25 mouse cellular contexts compared by ENCODE assay signal in genomic region chr4:141671389-141671788, GRCm38 (mm10). TPM values are rescaled to one million over a fixed set of nuclear protein-coding genes. Genes with fewer than 3 reads are reported as not detected.
A peak's percentile ranks its signal among the peaks of the same experiment; 100 is the strongest.
DNase-seq lines count a peak whose midpoint lies in the region; ATAC-seq and TF ChIP-seq lines count a peak whose summit lies in the region.
"Had no signal": no experiment of that assay in that cellular context is flagged by ENCODE, and none has a peak within 500 bp of the region (broad histone marks: within the 10 kb centered on the region; RNA-seq: fewer than 3 reads in every experiment).

No protein-coding gene starts in this region.

- no peak for TF ChIP-seq CTCF in lung, postnatal 0 days (IDR thresholded peaks at IDR 0.05)

- 64% methylated on average over 4 of the region's 4 CpGs for WGBS in limb, embryonic 14.5 days
- 87% methylated on average over 4 of the region's 4 CpGs for WGBS in limb, embryonic 10.5 days
- WGBS in lung, postnatal 0 days: 56% methylated on average over 4 of the region's 4 CpGs

- H3K9ac ChIP-seq in limb, embryonic 14.5 days (ENCODE audit: low read depth, low read length, severe bottlenecking): 0 out of 2 replicates have a peak overlapping the region, but pooled peaks have one; percentile 21
- H3K9ac ChIP-seq in lung, postnatal 0 days (replicated peaks; ENCODE audit: low read depth): no peak overlapping the region
- H3K9ac ChIP-seq: embryonic facial prominence, embryonic 15.5 days; heart, embryonic 13.5 days; hindbrain, embryonic 15.5 days had no signal

- no peaks in the 10 kb centered on the region for H3K36me3 ChIP-seq in limb, embryonic 14.5 days (ENCODE audit: control insufficient read depth, insufficient read depth, low read length)
- H3K36me3 ChIP-seq in limb, embryonic 10.5 days: no peaks in the 10 kb centered on the region
- H3K36me3 ChIP-seq in lung, postnatal 0 days (ENCODE audit: insufficient read depth, low read length): no peaks in the 10 kb centered on the region
- H3K36me3 ChIP-seq: embryonic facial prominence, embryonic 15.5 days; forebrain, embryonic 10.5 days; heart, embryonic 13.5 days; hindbrain, embryonic 15.5 days had no signal

- no peaks in the 10 kb centered on the region for H3K27me3 ChIP-seq in limb, embryonic 14.5 days (ENCODE audit: control insufficient read depth, insufficient read depth, low read length)
- no peaks in the 10 kb centered on the region for H3K27me3 ChIP-seq in limb, embryonic 10.5 days (ENCODE audit: low read depth, poor library complexity, severe bottlenecking)
- H3K27me3 ChIP-seq in lung, postnatal 0 days (replicated peaks; ENCODE audit: insufficient read depth, low read length): no peaks in the 10 kb centered on the region
- H3K27me3 ChIP-seq: CH12.LX; embryonic facial prominence, embryonic 15.5 days; heart, embryonic 13.5 days; hindbrain, embryonic 15.5 days had no signal

- peak; percentile 20 for DNase-seq in limb, embryonic 14.5 days (ENCODE audit: low spot score)
- no peak for DNase-seq in limb, embryonic 10.5 days (ENCODE audit: low spot score)
- DNase-seq in lung, postnatal 0 days (ENCODE audit: low spot score): peak; percentile 66
- DNase-seq in lung, adult 18-20 months: no peak
- DNase-seq in brain, adult 2 months (ENCODE audit: low read depth, low spot score): peak; percentile 48
- peak; percentile 24 for DNase-seq in telencephalon, adult 2 months (ENCODE audit: low read depth, low spot score)
- DNase-seq in gastrocnemius, postnatal 10 days: no peak
- no peak for DNase-seq in adrenal gland, postnatal 14 days
- DNase-seq: adrenal gland, adult 2 months; adrenal gland, postnatal 36 days; cerebellum, adult 18-20 months; cerebellum, adult 9-11 months; cerebellum, postnatal 36 days; gastrocnemius, postnatal 36 days; heart, adult 11 months; heart, postnatal 36 days had no signal

- TF ChIP-seq EP300 in lung, postnatal 0 days (IDR thresholded peaks at IDR 0.05): no peak

- TF ChIP-seq POLR2A in limb, embryonic 14.5 days (IDR thresholded peaks at IDR 0.05; ENCODE audit: borderline replicate concordance, extremely low read depth, insufficient read depth, insufficient read length): no peak

- no peak for ATAC-seq in limb, embryonic 14.5 days (ENCODE audit: low FRiP score, low read depth)
- ATAC-seq in lung, postnatal 0 days: peak; percentile 18
- ATAC-seq: forebrain, embryonic 16.5 days had no signal

- H3K4me2 ChIP-seq in limb, embryonic 14.5 days (replicated peaks; ENCODE audit: low read depth, low read length, severe bottlenecking): no peak overlapping the region
- no peak overlapping the region for H3K4me2 ChIP-seq in lung, postnatal 0 days (replicated peaks; ENCODE audit: low read depth, low read length)
- H3K4me2 ChIP-seq: embryonic facial prominence, embryonic 15.5 days; heart, embryonic 13.5 days; hindbrain, embryonic 15.5 days had no signal

- H3K9me3 ChIP-seq in limb, embryonic 14.5 days (ENCODE audit: control insufficient read depth, low read length): no peaks in the 10 kb centered on the region
- H3K9me3 ChIP-seq in limb, embryonic 10.5 days (replicated peaks): no peaks in the 10 kb centered on the region
- no peaks in the 10 kb centered on the region for H3K9me3 ChIP-seq in lung, postnatal 0 days (ENCODE audit: low read length)
- H3K9me3 ChIP-seq: embryonic facial prominence, embryonic 15.5 days; forebrain, embryonic 10.5 days; heart, embryonic 13.5 days; hindbrain, embryonic 15.5 days had no signal

- no peaks in the 10 kb centered on the region for H3K4me1 ChIP-seq in limb, embryonic 14.5 days (ENCODE audit: control insufficient read depth, insufficient read depth, low read length)
- H3K4me1 ChIP-seq in limb, embryonic 10.5 days: peaks cover 3% of the 10 kb centered on the region; the same call in 1 of the 2 replicates
- no peaks in the 10 kb centered on the region for H3K4me1 ChIP-seq in lung, postnatal 0 days (ENCODE audit: insufficient read depth, low read depth, low read length)
- H3K4me1 ChIP-seq: forebrain, embryonic 10.5 days; hindbrain, embryonic 15.5 days had no signal

- no peak overlapping the region for H3K4me3 ChIP-seq in limb, embryonic 14.5 days (replicated peaks; ENCODE audit: low read length)
- no peak overlapping the region for H3K4me3 ChIP-seq in limb, embryonic 10.5 days
- H3K4me3 ChIP-seq in lung, postnatal 0 days (ENCODE audit: low read depth, low read length): no peak overlapping the region
- H3K4me3 ChIP-seq: embryonic facial prominence, embryonic 15.5 days; erythroblast, embryonic 14.5 days; forebrain, embryonic 10.5 days; heart, embryonic 13.5 days; hindbrain, embryonic 15.5 days had no signal

- no peak overlapping the region for H3K27ac ChIP-seq in limb, embryonic 14.5 days (replicated peaks; ENCODE audit: low read depth, low read length)
- no peak overlapping the region for H3K27ac ChIP-seq in limb, embryonic 10.5 days
- H3K27ac ChIP-seq in lung, postnatal 0 days (ENCODE audit: low read length): no peak overlapping the region
- H3K27ac ChIP-seq: embryonic facial prominence, embryonic 15.5 days; forebrain, embryonic 10.5 days; heart, embryonic 13.5 days; hindbrain, embryonic 15.5 days had no signal

RNA-seq across cellular contexts. Expression of gene Plekhm2, which starts 6.7 kb away (rescaled TPM):
- 51.8 and 67.8 TPM in 2 replicates for polyA plus RNA-seq in limb, embryonic 14.5 days (2012; rRNA removed)
- polyA plus RNA-seq in limb, embryonic 14.5 days (2014; fragmentation: Nextera tagmentation; extraction: Ambion mirVana): 4.9 and 6.4 TPM in 2 replicates
- 5.0 and 5.6 TPM in 2 replicates for polyA plus RNA-seq in limb, embryonic 10.5 days (2016; fragmentation: Nextera tagmentation; extraction: Ambion mirVana)
- polyA plus RNA-seq in lung, postnatal 0 days (2015; fragmentation: Nextera tagmentation; extraction: Ambion mirVana): 5.2 and 5.3 TPM in 2 replicates
- total RNA-seq in gastrocnemius, postnatal 10 days (2021): 10 to 100 TPM; 26.8 to 29.3 TPM
- 37.3 and 48.5 TPM in 2 replicates for total RNA-seq in adrenal gland, postnatal 14 days (2021)

RNA-seq across cellular contexts. Expression of gene Rsc1a1, which starts 14.0 kb away (rescaled TPM):
- polyA plus RNA-seq in limb, embryonic 14.5 days (2012; rRNA removed): 9.0 and 11.5 TPM in 2 replicates
- 1.5 and 1.7 TPM in 2 replicates for polyA plus RNA-seq in limb, embryonic 14.5 days (2014; fragmentation: Nextera tagmentation; extraction: Ambion mirVana)
- 1.3 and 3.0 TPM in 2 replicates for polyA plus RNA-seq in limb, embryonic 10.5 days (2016; fragmentation: Nextera tagmentation; extraction: Ambion mirVana)
- not detected in 2 replicates for polyA plus RNA-seq in lung, postnatal 0 days (2015; fragmentation: Nextera tagmentation; extraction: Ambion mirVana)
- 1 to 10 TPM; 2.8 to 5.5 TPM for total RNA-seq in gastrocnemius, postnatal 10 days (2021)
- 1.5 and 3.3 TPM in 2 replicates for total RNA-seq in adrenal gland, postnatal 14 days (2021)
- total RNA-seq: adrenal gland, adult 2 months had no signal
- polyA plus RNA-seq: embryonic facial prominence, embryonic 15.5 days; heart, postnatal 0 days had no signal

RNA-seq across cellular contexts. Expression of gene Slc25a34, which starts 47.8 kb away (rescaled TPM):
- polyA plus RNA-seq in limb, embryonic 14.5 days (2012; rRNA removed): 0.16 and 0.26 TPM in 2 replicates
- polyA plus RNA-seq in limb, embryonic 14.5 days (2014; fragmentation: Nextera tagmentation; extraction: Ambion mirVana): not detected in 2 replicates
- polyA plus RNA-seq in limb, embryonic 10.5 days (2016; fragmentation: Nextera tagmentation; extraction: Ambion mirVana): 0.05 TPM in 1 of 2 replicates, not detected in the other
- 1.1 and 1.2 TPM in 2 replicates for polyA plus RNA-seq in lung, postnatal 0 days (2015; fragmentation: Nextera tagmentation; extraction: Ambion mirVana)
- total RNA-seq in gastrocnemius, postnatal 10 days (2021): 10 to 100 TPM; 10.5 to 12.8 TPM
- total RNA-seq in adrenal gland, postnatal 14 days (2021): 31.9 and 32.5 TPM in 2 replicates
- polyA plus RNA-seq: erythroblast, embryonic 14.5 days; forebrain, embryonic 10.5 days; hindbrain, embryonic 11.5 days had no signal

RNA-seq across cellular contexts. Expression of gene Ddi2, which starts 51.8 kb away (rescaled TPM):
- polyA plus RNA-seq in limb, embryonic 14.5 days (2012; rRNA removed): 21.9 and 22.1 TPM in 2 replicates
- 18.5 and 20.0 TPM in 2 replicates for polyA plus RNA-seq in limb, embryonic 14.5 days (2014; fragmentation: Nextera tagmentation; extraction: Ambion mirVana)
- polyA plus RNA-seq in limb, embryonic 10.5 days (2016; fragmentation: Nextera tagmentation; extraction: Ambion mirVana): 33.2 and 33.8 TPM in 2 replicates
- polyA plus RNA-seq in lung, postnatal 0 days (2015; fragmentation: Nextera tagmentation; extraction: Ambion mirVana): 16.8 and 19.7 TPM in 2 replicates
- 10 to 100 TPM; 41.8 to 44.7 TPM for total RNA-seq in gastrocnemius, postnatal 10 days (2021)
- 56.0 and 65.2 TPM in 2 replicates for total RNA-seq in adrenal gland, postnatal 14 days (2021)

RNA-seq across cellular contexts. Expression of gene Tmem82, which starts 53.0 kb away (rescaled TPM):
- polyA plus RNA-seq in limb, embryonic 14.5 days (2012; rRNA removed): 0.49 and 0.54 TPM in 2 replicates
- 0.21 TPM in 1 of 2 replicates, not detected in the other for polyA plus RNA-seq in limb, embryonic 14.5 days (2014; fragmentation: Nextera tagmentation; extraction: Ambion mirVana)
- polyA plus RNA-seq in limb, embryonic 10.5 days (2016; fragmentation: Nextera tagmentation; extraction: Ambion mirVana): 1.1 and 1.6 TPM in 2 replicates
- 3.5 and 3.6 TPM in 2 replicates for polyA plus RNA-seq in lung, postnatal 0 days (2015; fragmentation: Nextera tagmentation; extraction: Ambion mirVana)
- total RNA-seq in gastrocnemius, postnatal 10 days (2021): 1 to 10 TPM; 1.7 to 2.2 TPM
- total RNA-seq in adrenal gland, postnatal 14 days (2021): 9.7 and 9.9 TPM in 2 replicates

Comparison
In these comparisons a context has a peak if more than half of its experiments do, and no peak if none do; other contexts are left out.
1. DNase-seq: peak in limb, embryonic 14.5 days (single experiment), lung, postnatal 0 days (single experiment), brain, adult 2 months (single experiment) and telencephalon, adult 2 months (single experiment); none in limb, embryonic 10.5 days (single experiment), lung, adult 18-20 months (0 of 2), gastrocnemius, postnatal 10 days (single experiment) and adrenal gland, postnatal 14 days (single experiment).